Comparison of ENCODE assay signal across 18 mouse cellular contexts in the genomic region with DNA sequence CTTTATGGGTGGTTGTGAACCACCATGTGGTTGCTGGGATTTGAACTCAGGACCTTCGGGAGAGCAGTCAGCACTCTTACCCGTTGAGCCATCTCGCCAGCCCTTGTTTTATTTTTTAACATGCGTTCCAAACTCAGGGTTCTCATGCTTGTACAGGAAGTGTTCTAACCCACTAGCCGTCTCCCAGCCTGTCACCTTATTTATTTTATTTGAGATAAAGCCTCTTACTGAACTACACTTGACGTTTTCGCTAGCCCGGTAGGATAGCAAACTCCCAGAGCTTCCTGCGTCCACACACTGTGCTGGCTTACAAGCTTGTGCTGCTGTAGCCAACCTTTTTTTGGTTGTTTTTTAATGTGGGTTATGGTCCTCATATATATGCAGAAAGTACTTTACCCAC. TPM values are rescaled to one million over a fixed set of nuclear protein-coding genes. Genes with fewer than 3 reads are reported as not detected.
"Had no signal": no experiment of that assay in that cellular context is flagged by ENCODE, and none has a peak within 500 bp of the region (broad histone marks: within the 10 kb centered on the region; RNA-seq: fewer than 3 reads in every experiment).

No protein-coding gene starts in this region.

- DNase-seq: midbrain, embryonic 14.5 days; retina, postnatal 1 day; right cerebral cortex, adult 18-20 months; right cerebral cortex, postnatal 25 days; right cerebral cortex, postnatal 4 days; spleen, adult 18-20 months; thymus, adult 18-20 months; thymus, postnatal 14 days; thymus, postnatal 36 days had no signal

- H3K27ac ChIP-seq: liver, embryonic 12.5 days; liver, embryonic 14.5 days; macrophage; neural tube, embryonic 13.5 days; neural tube, embryonic 15.5 days had no signal

- ATAC-seq: liver, embryonic 12.5 days; midbrain, embryonic 16.5 days had no signal

- H3K36me3 ChIP-seq: liver, embryonic 12.5 days; neural tube, embryonic 13.5 days; neural tube, embryonic 15.5 days had no signal

- H3K9me3 ChIP-seq: liver, embryonic 12.5 days; megakaryocyte, embryonic 14.5 days; neural tube, embryonic 13.5 days; neural tube, embryonic 15.5 days had no signal

- H3K4me2 ChIP-seq: liver, embryonic 12.5 days; midbrain, embryonic 11.5 days; neural tube, embryonic 13.5 days; neural tube, embryonic 15.5 days had no signal

- H3K4me3 ChIP-seq: liver, embryonic 12.5 days; megakaryocyte, embryonic 14.5 days; myocyte; neural tube, embryonic 13.5 days; neural tube, embryonic 15.5 days had no signal

- H3K9ac ChIP-seq: liver, embryonic 12.5 days; liver, embryonic 14.5 days; neural tube, embryonic 13.5 days; neural tube, embryonic 15.5 days had no signal

- H3K27me3 ChIP-seq: liver, embryonic 12.5 days; megakaryocyte, embryonic 14.5 days; neural tube, embryonic 13.5 days; neural tube, embryonic 15.5 days had no signal

RNA-seq across cellular contexts. Expression of a gene that starts 33.5 kb away (rescaled TPM):
- polyA plus RNA-seq: myocyte had no signal
